Mouse (Mus musculus): ENCODE data around the gene Agpat3. TPM values are rescaled to one million over a fixed set of nuclear protein-coding genes. Genes with fewer than 3 reads are reported as not detected.

The Agpat3 gene
- polyA plus RNA-seq, 1 experiment from 2014 or later = 48.7 TPM

DNA sequence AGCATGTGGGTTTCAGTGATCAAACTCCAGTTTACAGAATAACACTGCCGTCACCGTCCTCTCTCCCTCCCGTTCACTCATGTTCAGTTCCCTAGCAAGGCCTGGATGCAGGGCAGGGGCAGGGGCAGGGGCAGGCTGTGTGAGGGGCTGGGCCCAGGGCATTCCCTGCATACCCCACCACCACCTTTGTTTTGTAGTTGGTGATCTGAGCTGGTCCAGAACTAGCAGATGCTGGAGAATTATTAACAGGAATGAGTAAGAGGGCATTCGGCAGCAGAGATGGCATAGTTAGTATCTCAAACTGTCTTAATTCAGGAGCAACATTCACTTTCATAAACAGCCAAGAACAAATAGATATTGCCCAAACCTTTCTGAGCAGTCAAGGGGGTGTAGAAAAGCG, 59.9 kb downstream of the Agpat3 start:
- H3K27me3 ChIP-seq = no peaks in the 10 kb centered on the region
- peaks cover 7% of the 10 kb centered on the region for H3K36me3 ChIP-seq
- peaks cover 38% of the 10 kb centered on the region for H3K4me1 ChIP-seq (replicated peaks)
- H3K9ac ChIP-seq (replicated peaks) = no peak overlapping the region
- no peak overlapping the region for H3K4me2 ChIP-seq
- no peak overlapping the region for H3K27ac ChIP-seq
- 96% methylated on average over 5 of the region's 5 CpGs for WGBS
- H3K9me3 ChIP-seq = no peaks in the 10 kb centered on the region
- ATAC-seq (ENCODE audit: insufficient number of reproducible peaks, insufficient read depth, low FRiP score, low TSS enrichment, low read depth) = no peak
- no peak overlapping the region for H3K4me3 ChIP-seq (replicated peaks)

DNA sequence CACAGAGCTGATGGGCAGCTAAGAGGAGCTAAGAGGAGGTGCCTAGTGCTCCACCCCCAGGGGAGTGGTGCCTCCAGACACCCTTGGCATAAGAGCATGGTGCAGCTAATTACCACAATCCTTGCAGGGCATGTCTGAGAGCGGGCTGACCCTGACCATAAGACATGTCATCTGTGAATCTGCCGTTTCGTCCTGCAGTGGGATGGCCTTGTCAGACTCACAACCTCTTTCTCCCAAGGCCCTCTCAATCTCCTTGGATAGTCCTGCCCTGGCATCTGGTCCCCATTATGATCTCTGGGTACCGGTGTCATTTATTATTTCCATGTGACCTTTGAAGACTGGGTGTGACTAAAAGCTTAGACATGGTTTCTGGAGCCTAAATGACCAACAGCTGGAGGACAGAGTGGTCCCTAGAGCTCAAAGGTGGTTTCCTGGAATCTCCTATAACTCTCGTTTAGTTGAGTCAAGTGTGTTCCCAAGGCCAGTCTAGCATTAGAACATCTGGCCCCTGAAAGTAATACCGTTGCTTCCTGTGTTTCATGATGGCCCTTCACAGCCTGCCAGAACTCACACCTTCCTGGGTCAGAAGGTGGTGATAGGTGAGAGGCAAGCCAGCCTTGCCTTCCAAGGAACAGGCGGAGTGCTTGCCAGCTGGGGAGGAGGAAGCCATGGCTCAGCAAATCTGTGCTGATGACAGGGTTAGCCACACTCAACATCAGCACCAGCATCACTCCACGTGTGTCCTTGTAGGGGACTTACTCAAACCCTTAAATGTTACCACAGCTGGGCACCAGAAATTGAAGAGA, 61.4 kb downstream of the Agpat3 start:
- no peak overlapping the region for H3K27ac ChIP-seq
- 20% methylated on average over 8 of the region's 8 CpGs for WGBS

DNA sequence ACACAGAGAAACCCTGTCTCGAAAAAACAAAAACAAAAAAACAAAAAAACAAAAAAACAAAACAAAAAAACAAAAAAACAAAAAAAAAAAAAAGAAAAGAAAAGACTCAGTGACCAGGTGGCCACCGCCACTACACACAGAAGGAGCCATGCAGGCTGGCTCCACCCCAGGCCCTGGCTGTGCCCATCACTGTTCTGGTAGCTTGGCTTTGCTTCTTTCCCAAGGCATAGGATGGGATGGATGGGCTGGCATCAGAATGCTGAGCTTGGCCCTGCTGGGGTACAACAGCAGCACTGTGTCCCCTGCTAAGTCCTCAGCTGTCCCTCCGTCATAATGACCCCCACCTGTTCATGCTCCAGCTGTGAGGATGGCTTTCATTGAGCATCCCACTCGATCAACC, 63.4 kb downstream of the Agpat3 start:
- no peak overlapping the region for H3K4me3 ChIP-seq (replicated peaks)
- 88% methylated on average over 4 of the region's 4 CpGs for WGBS
- no peak overlapping the region for H3K27ac ChIP-seq

More for the DNA sequence above, 61.4 kb downstream of the Agpat3 start:
- Histone ChIP-seq H3K36me3 (peaks cover 22% of the 10 kb centered on the region), H3K9ac (replicated peaks) (no peak overlapping the region), H3K4me2 (no peak overlapping the region), H3K9me3 (no peaks in the 10 kb centered on the region), H3K4me1 (replicated peaks) (peaks cover 38% of the 10 kb centered on the region), H3K4me3 (replicated peaks) (no peak overlapping the region), H3K27me3 (no peaks in the 10 kb centered on the region)
- ATAC-seq (ENCODE audit: insufficient number of reproducible peaks, insufficient read depth, low FRiP score, low TSS enrichment, low read depth) = peak; percentile 33; the same call in 1 of the 2 replicates

DNA sequence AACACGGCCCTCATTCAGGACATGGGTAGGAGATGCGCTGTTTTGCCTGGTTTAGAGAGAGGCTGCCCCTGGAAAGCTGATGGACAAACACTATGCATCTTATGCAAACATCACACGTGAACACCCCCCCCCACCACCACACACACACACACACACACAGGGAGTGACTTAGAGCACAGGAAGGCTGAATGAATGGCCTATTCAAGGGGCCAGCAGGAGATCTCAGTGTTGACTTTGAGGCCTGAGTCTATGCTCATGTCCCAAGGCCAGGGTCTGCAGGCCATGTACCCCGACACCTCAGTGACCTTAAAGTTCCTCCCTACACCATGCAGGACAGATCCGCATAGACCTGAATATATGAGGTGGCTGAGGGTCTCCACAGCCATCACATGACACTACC, 64.2 kb downstream of the Agpat3 start:
- Histone ChIP-seq H3K4me1 (replicated peaks) (peaks cover 24% of the 10 kb centered on the region), H3K4me2 (no peak overlapping the region), H3K4me3 (replicated peaks) (no peak overlapping the region), H3K9me3 (no peaks in the 10 kb centered on the region), H3K27me3 (no peaks in the 10 kb centered on the region), H3K9ac (replicated peaks) (no peak overlapping the region), H3K27ac (no peak overlapping the region), H3K36me3 (peaks cover 45% of the 10 kb centered on the region)
- 0 out of 2 replicates have a peak, but pooled peaks have one; percentile 5 for ATAC-seq (ENCODE audit: insufficient number of reproducible peaks, insufficient read depth, low FRiP score, low TSS enrichment, low read depth)
- 90% methylated on average over 5 of the region's 5 CpGs for WGBS

More for the DNA sequence above, 63.4 kb downstream of the Agpat3 start:
- no peak for ATAC-seq (ENCODE audit: insufficient number of reproducible peaks, insufficient read depth, low FRiP score, low TSS enrichment, low read depth)
- no peaks in the 10 kb centered on the region for H3K9me3 ChIP-seq
- no peaks in the 10 kb centered on the region for H3K27me3 ChIP-seq
- H3K4me2 ChIP-seq = no peak overlapping the region
- peaks cover 24% of the 10 kb centered on the region for H3K4me1 ChIP-seq (replicated peaks)
- H3K36me3 ChIP-seq = peaks cover 38% of the 10 kb centered on the region
- H3K9ac ChIP-seq (replicated peaks) = no peak overlapping the region

DNA sequence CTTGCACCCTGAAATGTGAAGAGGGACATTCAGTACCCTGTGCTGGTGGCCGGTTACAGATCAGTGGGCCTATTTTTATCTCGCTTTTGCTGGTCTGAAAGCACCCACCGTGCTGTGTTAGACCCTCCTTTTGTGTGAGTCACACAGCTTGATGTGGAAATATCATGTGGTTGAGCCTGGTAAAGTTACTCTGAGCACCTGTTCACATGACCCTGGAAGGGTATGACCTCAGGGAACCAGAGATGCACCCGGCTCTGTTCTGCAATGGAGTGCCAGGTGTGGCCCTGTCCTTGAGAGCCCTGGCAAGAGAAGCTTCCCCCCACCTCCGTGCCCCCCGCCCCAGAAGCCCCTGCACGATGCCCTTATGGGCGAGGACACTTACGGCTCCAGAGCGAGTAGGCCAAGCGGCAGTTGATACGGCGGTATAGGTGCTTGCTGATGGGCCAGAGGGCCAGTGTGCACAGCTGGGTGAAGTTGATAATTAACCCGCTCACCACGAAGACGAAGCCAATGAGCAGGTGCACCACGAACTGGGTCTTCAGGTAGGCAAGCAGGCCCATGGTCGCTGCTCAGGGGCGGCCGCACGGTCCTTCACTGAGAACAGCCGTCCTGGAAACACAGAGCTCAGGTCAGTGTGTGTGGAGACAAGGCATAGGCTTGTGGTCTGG, 64.7 kb downstream of the Agpat3 start:
- H3K9ac ChIP-seq (replicated peaks) = no peak overlapping the region
- H3K9me3 ChIP-seq = no peaks in the 10 kb centered on the region
- H3K4me1 ChIP-seq (replicated peaks) = peaks cover 24% of the 10 kb centered on the region
- peaks cover 49% of the 10 kb centered on the region for H3K36me3 ChIP-seq
- H3K4me2 ChIP-seq = no peak overlapping the region
- H3K27me3 ChIP-seq = no peaks in the 10 kb centered on the region
- no peak for ATAC-seq (ENCODE audit: insufficient number of reproducible peaks, insufficient read depth, low FRiP score, low TSS enrichment, low read depth)
- no peak overlapping the region for H3K27ac ChIP-seq
- H3K4me3 ChIP-seq (replicated peaks) = no peak overlapping the region
- 93% methylated on average over 22 of the region's 22 CpGs for WGBS

DNA sequence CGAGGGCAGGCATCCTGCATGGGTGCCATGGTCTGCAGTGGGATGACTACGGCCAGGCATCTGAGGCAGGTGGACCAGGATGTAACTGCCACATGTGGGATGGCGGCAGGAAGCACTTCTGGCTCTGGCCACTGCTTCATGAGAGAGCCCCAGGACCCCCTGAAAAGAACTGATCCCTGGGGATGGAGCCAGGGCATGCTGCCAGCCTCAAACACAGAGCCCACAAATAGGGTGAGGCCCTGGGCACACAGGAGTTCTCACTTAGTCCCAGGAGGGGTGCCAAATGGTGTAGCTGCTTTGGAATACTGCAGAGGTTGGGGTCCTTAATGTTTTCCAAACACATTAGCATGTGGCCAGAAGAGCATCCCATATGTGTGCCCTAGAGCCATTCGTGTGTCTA, 66.3 kb downstream of the Agpat3 start:
- Histone ChIP-seq H3K4me3 (replicated peaks) (no peak overlapping the region), H3K27ac (no peak overlapping the region), H3K9me3 (no peaks in the 10 kb centered on the region), H3K4me2 (no peak overlapping the region), H3K36me3 (peaks cover 65% of the 10 kb centered on the region), H3K27me3 (no peaks in the 10 kb centered on the region), H3K9ac (replicated peaks) (no peak overlapping the region), H3K4me1 (replicated peaks) (peaks cover 8% of the 10 kb centered on the region)
- ATAC-seq (ENCODE audit: insufficient number of reproducible peaks, insufficient read depth, low FRiP score, low TSS enrichment, low read depth) = no peak
- WGBS = 88% methylated on average over 4 of the region's 4 CpGs

DNA sequence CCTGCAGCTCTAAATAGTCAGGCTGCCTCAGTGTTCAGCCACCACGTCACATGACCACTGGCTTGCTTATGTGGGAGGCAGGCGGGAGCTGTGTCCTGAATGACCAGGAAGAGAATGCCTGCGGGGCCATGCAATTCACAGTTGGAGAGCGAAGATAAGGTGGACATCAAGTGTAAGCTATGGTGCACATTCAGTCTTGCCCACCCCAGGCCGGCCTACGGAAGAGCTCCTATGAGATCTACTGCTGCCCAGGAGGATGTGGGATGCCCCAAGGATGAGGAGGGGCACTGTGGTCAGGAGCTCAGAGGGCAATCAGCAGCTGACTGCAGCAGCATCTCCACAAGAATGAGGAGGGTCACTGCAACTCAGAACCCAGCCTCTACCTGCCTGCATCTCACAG, 66.9 kb downstream of the Agpat3 start:
- 93% methylated on average over 6 of the region's 6 CpGs for WGBS
- Histone ChIP-seq H3K4me2 (no peak overlapping the region), H3K9ac (replicated peaks) (no peak overlapping the region), H3K27me3 (no peaks in the 10 kb centered on the region), H3K4me1 (replicated peaks) (peaks cover 3% of the 10 kb centered on the region; the same call in 1 of the 2 replicates), H3K9me3 (no peaks in the 10 kb centered on the region), H3K4me3 (replicated peaks) (no peak overlapping the region), H3K36me3 (peaks cover 70% of the 10 kb centered on the region), H3K27ac (no peak overlapping the region)
- no peak for ATAC-seq (ENCODE audit: insufficient number of reproducible peaks, insufficient read depth, low FRiP score, low TSS enrichment, low read depth)

DNA sequence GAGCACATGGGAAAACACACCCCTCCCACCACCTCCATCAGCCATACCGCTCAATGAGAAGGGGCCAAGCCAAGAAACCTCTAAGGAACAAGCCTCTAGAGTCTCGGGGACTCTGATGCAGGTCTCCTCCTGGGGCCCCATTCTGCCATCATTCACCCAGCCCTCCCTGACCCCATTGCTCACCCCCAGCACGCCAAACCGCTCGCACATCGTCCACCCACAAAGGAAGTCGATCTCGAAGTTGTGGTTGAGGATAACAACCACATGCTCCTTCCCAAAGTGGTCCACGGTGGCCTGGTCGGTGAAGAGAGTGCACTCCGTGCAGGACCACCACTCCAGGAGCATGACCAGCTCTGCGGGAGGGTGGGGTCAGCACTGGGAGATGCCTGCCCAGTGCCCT, 67.5 kb downstream of the Agpat3 start:
- H3K27ac ChIP-seq = no peak overlapping the region
- no peak for ATAC-seq (ENCODE audit: insufficient number of reproducible peaks, insufficient read depth, low FRiP score, low TSS enrichment, low read depth)
- H3K4me1 ChIP-seq (replicated peaks) = no peaks in the 10 kb centered on the region
- WGBS = 91% methylated on average over 12 of the region's 12 CpGs
- no peak overlapping the region for H3K9ac ChIP-seq (replicated peaks)
- H3K4me2 ChIP-seq = no peak overlapping the region
- H3K4me3 ChIP-seq (replicated peaks) = no peak overlapping the region
- no peaks in the 10 kb centered on the region for H3K27me3 ChIP-seq
- H3K9me3 ChIP-seq = no peaks in the 10 kb centered on the region
- peaks cover 76% of the 10 kb centered on the region for H3K36me3 ChIP-seq

DNA sequence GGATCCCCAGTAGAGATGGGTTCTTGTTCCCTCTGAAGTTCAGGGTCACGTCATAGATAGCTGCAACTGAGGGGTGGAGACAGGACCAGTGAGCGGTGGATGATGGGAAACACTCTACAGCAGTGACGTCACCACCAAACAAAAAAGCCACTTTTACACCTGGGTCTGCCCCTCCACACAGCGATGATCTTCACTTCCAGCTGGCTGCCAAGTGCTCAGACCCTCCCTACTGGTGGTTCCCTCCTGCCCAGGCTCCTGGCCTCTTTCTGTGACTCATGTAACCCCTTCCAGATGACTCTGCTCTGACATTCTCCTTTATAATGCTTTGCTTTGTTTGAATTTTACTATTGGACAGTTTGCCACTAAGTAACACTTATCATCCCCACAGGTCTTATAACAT, 69.9 kb downstream of the Agpat3 start:
- H3K27me3 ChIP-seq = no peaks in the 10 kb centered on the region
- WGBS = 84% methylated on average over 4 of the region's 4 CpGs
- H3K27ac ChIP-seq = no peak overlapping the region
- H3K4me2 ChIP-seq = no peak overlapping the region
- peaks cover 86% of the 10 kb centered on the region for H3K36me3 ChIP-seq
- no peaks in the 10 kb centered on the region for H3K9me3 ChIP-seq
- ATAC-seq (ENCODE audit: insufficient number of reproducible peaks, insufficient read depth, low FRiP score, low TSS enrichment, low read depth) = no peak
- no peak overlapping the region for H3K4me3 ChIP-seq (replicated peaks)
- no peaks in the 10 kb centered on the region for H3K4me1 ChIP-seq (replicated peaks)
- 0 out of 2 replicates have a peak overlapping the region, but pooled peaks have one; percentile 8 for H3K9ac ChIP-seq (replicated peaks)

DNA sequence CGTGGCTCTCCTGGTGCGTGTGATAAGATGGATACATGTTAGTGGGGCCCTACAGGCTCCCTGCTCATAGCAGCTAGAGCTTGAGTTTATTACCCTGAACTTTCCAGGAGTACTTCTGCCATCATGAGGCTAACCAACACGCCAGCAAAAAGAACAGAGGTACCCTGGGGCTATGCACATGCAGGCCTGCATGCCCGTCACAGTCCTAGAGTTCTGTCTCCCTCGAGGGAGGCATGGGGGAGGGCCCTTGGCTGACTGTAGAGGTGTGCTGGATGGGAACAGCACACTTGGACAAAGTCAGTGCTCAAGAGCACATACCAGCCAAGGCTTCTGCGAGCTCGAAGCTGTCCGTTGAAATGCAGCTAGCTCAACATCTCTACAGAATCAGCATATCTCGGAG, 71.8 kb downstream of the Agpat3 start:
- ATAC-seq (ENCODE audit: insufficient number of reproducible peaks, insufficient read depth, low FRiP score, low TSS enrichment, low read depth) = no peak
- WGBS = 85% methylated on average over 9 of the region's 9 CpGs

DNA sequence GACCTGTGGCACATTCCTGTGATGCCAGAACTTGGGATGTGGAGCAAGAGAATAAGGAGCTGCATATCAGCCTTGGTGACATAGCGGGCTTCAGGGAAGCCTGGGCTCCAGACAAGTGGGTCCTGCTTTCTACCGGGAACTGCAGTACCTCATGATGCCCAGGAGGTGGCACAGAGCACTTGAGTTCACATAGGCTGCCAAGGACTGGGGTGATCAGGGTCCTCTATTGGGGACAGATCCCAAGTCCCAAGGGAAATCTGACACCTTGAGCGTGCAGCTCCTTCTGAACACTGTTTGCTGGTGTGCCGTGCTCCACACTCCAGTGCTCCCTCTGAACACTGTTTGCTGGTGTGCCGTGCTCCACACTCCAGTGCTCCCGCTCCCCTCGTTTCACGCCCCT, 73.1 kb downstream of the Agpat3 start:
- WGBS = 51% methylated on average over 8 of the region's 8 CpGs
- Histone ChIP-seq H3K27me3 (no peaks in the 10 kb centered on the region; the same call in 1 of the 2 replicates), H3K9me3 (no peaks in the 10 kb centered on the region), H3K27ac (no peak overlapping the region), H3K36me3 (peaks cover 84% of the 10 kb centered on the region), H3K4me1 (replicated peaks) (no peaks in the 10 kb centered on the region), H3K4me3 (replicated peaks) (no peak overlapping the region), H3K9ac (replicated peaks) (no peak overlapping the region), H3K4me2 (no peak overlapping the region)
- ATAC-seq (ENCODE audit: insufficient number of reproducible peaks, insufficient read depth, low FRiP score, low TSS enrichment, low read depth) = peak; percentile 48

More for the DNA sequence above, 71.8 kb downstream of the Agpat3 start:
- Histone ChIP-seq H3K9ac (replicated peaks) (no peak overlapping the region), H3K4me1 (replicated peaks) (no peaks in the 10 kb centered on the region), H3K9me3 (no peaks in the 10 kb centered on the region), H3K4me2 (no peak overlapping the region), H3K27me3 (no peaks in the 10 kb centered on the region), H3K4me3 (replicated peaks) (no peak overlapping the region), H3K27ac (no peak overlapping the region), H3K36me3 (peaks cover 81% of the 10 kb centered on the region)

All from limb, embryonic 12.5 days (tissue).